Mouse (Mus musculus) A20 (cell line): ENCODE measurements at regions not wholly inside any gene's neighbourhood (a gene's known extent, or its start where the extent isn't known, plus 50 kb on each side); places are given as distances from the start of the nearest gene placed in this dataset.

ENCODE experiments used
- DNase-seq: peaks from one replicate; pipeline ENCODE4 v3.0.0-alpha.2; 2011; ENCODE audit warnings: low read depth, low spot score

- peak; percentile 97 for DNase-seq
These were observed 651.5 kb upstream of the Pcdh9 start for GRCm38 (mm10) chr14:94541995-94542394.

DNA sequence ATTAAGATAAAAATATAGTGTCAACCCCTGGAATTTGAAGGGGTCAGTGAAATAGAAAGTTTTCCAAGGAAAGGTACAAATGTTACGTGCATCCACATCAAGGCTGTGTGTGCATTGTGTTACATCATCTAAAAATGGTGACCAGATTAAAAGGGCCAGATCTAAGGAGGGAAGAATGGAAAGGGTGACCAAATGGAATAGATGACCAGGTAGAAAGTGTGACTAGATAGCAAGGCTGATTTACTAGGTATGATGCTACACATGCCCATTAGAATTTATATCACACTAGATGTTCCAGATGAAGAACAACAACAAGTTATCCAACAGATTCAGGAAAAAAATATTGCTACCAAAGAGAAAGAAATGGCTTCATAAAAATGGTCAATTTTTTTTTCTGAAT is 635.2 kb upstream of the Pcdh9 start:
- DNase-seq = no peak

GRCm38 (mm10) chr14:94525238-94525637 is 634.8 kb upstream of the Pcdh9 start:
- peak; percentile 54 for DNase-seq

GRCm38 (mm10) chr14:94522007-94522406 is 631.5 kb upstream of the Pcdh9 start:
- no peak for DNase-seq

DNA sequence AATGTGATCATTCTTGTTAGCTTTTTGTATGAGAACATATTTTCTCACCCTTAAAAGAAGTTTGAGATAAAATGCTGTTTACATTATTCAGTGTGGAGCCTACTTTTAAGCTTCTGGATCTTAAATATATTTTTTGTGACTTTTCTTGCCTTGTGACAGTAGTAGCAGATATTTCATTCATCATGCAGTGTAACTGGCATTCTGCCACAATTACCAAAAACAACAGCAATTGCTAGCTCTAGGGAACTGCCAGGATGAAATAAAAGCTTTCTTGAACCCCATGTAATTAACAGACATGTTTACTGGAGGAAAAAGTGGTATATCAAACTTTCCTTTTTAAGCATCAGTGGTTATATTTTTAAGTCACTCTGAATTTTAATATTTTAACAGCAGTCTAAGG is 600.9 kb upstream of the Pcdh9 start:
- no peak for DNase-seq

DNA sequence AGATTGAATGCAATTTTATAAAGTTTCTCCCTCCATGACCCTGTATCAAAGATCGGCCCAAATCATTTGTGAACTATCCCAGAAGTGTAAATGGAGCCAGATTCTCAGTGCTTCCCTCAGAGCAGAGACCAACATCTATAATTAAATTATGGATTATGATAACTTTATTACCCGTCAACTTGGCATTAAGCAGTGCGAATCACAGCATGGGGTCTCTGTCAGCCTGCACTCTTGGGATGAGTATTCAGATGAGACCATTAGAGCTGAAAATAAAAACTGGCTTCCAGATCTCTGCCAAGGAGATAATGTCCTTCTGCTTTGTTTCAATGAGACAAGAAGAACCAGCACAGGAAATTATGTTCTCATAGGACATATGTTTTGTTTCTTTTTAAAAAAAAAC is 585.4 kb upstream of the Pcdh9 start:
- DNase-seq = no peak

GRCm38 (mm10) chr14:94473181-94473580 is 582.7 kb upstream of the Pcdh9 start:
- no peak for DNase-seq

DNA sequence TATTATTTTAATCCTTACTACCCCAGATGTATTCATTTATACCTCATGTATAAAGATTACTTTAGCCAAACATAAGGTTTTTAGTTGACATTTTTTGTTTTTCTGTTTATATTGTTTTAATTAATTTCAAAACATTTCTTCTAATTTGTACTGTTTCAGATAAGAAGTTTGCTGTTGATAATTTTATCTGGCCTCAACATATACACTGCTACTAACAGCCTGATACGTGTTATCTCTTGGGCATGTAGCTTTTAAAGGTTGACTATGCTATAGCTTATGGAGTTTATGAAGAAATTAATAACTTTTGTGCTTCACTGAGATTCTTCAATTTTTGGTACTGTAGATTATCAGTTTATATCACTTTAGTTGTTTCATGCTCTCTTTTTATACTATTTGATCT is 555.5 kb upstream of the Pcdh9 start:
- DNase-seq = no peak

DNA sequence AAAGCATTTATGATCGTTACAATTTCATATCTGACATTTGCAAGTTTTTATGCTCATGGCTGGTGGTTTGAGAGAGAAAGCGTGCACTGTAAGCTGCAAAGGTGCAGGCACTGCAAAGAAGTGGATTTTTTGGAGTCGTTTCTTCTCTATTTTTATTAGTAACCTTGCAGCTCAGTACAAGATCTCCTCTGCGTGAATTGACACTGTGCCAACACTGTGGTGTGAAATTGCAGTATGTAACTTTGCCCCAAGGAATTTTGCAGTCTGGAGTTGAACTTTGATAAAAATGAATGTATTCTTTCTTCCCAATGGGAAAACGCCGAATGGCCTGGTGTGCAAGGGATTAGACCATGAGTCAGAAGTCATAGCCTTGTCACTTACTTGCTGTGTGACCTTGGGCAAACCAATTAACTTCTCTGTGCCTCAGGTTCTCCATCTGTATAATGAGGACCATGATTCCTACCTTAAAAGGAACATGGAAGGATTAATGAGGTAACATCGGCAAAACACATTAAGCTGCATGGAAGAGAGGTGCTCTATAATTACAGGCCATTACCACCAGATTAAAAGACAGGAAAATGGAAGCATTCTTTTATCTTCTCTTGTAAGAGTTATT is 543.0 kb upstream of the Pcdh9 start:
- DNase-seq = no peak

- DNase-seq = no peak
These were observed 537.2 kb upstream of the Pcdh9 start for GRCm38 (mm10) chr14:94427611-94428186.
